Mouse (Mus musculus) thymus, postnatal 14 days (tissue): ENCODE results near the gene Fhit.

ENCODE experiments used
- DNase-seq: peaks from one replicate; pipeline ENCODE4 v3.0.0; 2021

Gene Fhit

DNA sequence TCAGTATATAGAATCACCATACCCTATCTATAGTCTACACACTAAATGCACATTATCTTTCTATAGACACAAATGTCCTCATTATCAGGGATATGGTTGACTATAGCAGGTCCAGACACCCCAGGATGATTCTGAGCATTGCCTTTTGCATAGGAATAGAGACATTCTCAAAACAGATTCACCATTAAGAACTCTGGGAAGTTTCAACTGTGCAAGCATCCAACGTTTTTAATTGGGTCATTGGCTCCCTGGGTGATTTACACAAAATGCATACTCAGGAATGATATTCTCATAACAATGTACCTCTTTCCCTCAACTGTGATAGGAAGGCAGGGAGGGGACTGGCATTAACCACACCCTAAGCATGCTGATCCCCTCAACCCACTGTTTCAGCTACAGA, 1503.4 kb downstream of the Fhit start:
- no peak for DNase-seq

GRCm38 (mm10) chr14:9651417-9651816, 1510.4 kb downstream of the Fhit start:
- DNase-seq: no peak

DNA sequence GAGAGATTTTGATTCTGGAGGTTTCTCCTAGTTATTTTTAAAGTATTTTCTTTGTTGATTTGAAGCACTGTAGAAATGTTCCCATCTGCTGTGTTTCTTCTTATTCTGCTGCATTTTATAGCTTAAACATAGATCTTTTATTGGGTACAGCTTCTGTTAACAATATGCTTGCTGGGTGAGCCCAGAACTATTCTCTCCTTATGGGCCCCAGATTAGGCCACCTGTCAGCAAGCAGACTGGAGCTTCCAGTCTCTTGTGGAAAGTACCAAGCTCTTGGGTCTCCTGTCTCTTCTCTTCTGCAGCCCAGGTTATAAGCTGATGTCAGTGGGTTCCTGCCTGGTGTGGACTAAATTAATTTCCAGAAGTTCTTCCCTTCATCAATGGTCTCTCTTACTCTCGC, 1513.4 kb downstream of the Fhit start:
- DNase-seq: no peak

GRCm38 (mm10) chr14:9646233-9646632, 1515.6 kb downstream of the Fhit start:
- no peak for DNase-seq

- DNase-seq: no peak
Measured at GRCm38 (mm10) chr14:9644216-9645166, 1517.3 kb downstream of the Fhit start.

- DNase-seq: no peak
Measured at GRCm38 (mm10) chr14:9643700-9644099, 1518.1 kb downstream of the Fhit start.

GRCm38 (mm10) chr14:9642628-9643027, 1519.2 kb downstream of the Fhit start:
- no peak for DNase-seq

- no peak for DNase-seq
Measured at GRCm38 (mm10) chr14:9642068-9642467, 1519.8 kb downstream of the Fhit start.

- DNase-seq: no peak
Measured at GRCm38 (mm10) chr14:9634247-9634991, 1527.4 kb downstream of the Fhit start.

GRCm38 (mm10) chr14:9632537-9632936, 1529.3 kb downstream of the Fhit start:
- no peak for DNase-seq

GRCm38 (mm10) chr14:9623219-9624043, 1538.4 kb downstream of the Fhit start:
- DNase-seq: no peak

GRCm38 (mm10) chr14:9620902-9621540, 1540.8 kb downstream of the Fhit start:
- no peak for DNase-seq

GRCm38 (mm10) chr14:9619840-9620239, 1542.0 kb downstream of the Fhit start:
- no peak for DNase-seq

GRCm38 (mm10) chr14:9613126-9613525, 1548.7 kb downstream of the Fhit start:
- DNase-seq: no peak

GRCm38 (mm10) chr14:9609120-9609519, 1552.7 kb downstream of the Fhit start:
- DNase-seq: no peak

- no peak for DNase-seq
Measured at GRCm38 (mm10) chr14:9606584-9607377, 1555.1 kb downstream of the Fhit start.

DNA sequence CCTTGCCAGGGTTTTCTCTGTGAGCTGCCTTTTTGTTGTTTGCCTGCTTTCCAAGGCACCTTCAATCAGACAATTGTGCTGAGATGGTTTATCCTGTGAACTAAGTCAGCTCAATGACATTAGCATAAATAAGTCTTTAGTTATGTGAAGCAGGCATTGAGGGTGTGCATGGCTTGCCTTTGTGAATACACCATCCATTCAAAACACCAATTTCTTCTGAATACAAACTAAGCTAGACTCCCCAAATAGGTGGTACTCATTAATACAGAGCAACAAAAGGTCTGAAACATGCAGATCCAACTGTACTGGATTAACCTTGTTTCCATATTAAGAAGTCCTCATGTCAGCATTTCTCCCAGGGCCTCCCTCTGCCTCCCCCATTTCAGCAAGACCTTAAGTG, 1561.6 kb downstream of the Fhit start:
- no peak for DNase-seq

DNA sequence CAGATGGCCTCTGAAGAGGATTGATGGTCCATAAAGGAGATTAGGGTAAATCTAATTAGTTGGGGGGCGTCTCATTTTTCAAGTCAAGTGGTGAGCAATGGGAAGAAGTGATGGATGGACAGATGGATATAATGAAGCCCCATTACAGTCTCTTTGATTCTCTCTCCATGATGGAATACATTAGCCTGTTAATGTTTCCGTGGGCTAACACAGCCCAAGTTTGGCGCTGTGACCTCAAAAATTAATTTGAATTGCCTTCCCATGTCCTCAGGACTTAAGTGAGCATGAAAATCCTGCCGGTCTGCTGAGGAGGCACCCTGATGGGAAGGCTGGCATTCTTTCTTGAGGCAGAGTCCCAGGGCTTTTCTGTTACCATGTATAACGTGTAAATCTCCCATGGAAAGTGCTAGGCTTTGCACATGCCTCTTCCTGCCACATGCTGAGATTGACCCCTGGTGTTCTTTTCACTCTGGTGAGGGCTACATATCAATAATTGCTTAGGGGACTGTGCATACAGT, 1564.3 kb downstream of the Fhit start:
- DNase-seq: no peak

GRCm38 (mm10) chr14:9589121-9589520, 1572.7 kb downstream of the Fhit start:
- no peak for DNase-seq

GRCm38 (mm10) chr14:9587900-9588299, 1573.9 kb downstream of the Fhit start:
- DNase-seq: no peak
